Mouse (Mus musculus) brain, embryonic 14.5 days (tissue): ENCODE data around the gene Gm33543.

Experiments used
- CTCF ChIP-seq: fragments of 200-500 bp; IDR thresholded peaks from 2 replicates; pipeline ENCODE4 v1.5.1; 2012; ENCODE audit warnings: inconsistent platforms, mild to moderate bottlenecking, moderate library complexity, borderline replicate concordance; ENCODE audit not compliant: insufficient read depth, insufficient read length; ENCODE audit errors: extremely low read depth
- POLR2A ChIP-seq: fragments of 200-500 bp; IDR thresholded peaks from 2 replicates; pipeline ENCODE4 v1.6.1; 2012; ENCODE audit warnings: mild to moderate bottlenecking, inconsistent platforms, borderline replicate concordance; ENCODE audit not compliant: poor library complexity, insufficient read depth, insufficient read length, severe bottlenecking; ENCODE audit errors: extremely low read depth

DNA sequence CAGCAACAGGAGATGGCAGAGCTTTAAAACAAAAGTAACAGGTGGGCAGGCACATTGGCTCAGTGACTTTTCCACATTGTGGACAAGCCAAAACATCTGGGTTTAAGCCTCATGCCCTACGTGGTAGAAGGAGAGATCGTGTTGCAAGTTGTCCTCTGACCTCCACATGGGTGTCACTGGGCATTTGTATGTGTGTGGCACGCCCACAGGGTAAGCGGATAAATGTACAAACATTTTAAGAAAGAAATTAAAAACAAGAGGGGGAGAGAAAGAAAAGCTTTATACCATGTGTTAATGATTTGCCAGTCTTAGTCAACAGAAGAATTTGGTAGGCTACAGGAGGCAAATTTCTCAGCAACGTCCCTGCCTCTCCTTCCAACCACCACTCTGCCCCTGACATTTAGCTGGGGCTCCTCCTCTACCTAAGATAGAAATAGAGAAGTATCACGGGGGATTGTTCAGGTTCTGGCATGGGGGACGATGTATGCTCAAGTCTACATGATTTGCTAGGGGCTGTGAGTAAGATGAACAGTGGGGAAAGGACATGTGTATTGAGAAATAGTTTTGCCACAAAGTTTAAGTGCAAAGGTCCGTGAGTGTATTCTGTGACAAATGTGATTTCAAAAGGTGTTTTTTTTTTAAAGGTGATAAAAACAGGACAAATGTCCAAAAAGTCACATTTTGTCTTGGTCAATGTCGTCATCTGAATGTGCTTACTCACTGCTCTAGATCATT, 6.0 kb downstream of the Gm33543 start:
- TF ChIP-seq POLR2A = no peak
- TF ChIP-seq CTCF = no peak
